Mouse (Mus musculus) C2C12 (cell line): ENCODE results near the gene Kctd7. TPM values are rescaled to one million over a fixed set of nuclear protein-coding genes. Genes with fewer than 3 reads are reported as not detected.

Experiments used
- H3K27me3 ChIP-seq: one replicate; pipeline ENCODE4 v1.6.1; 2011; ENCODE audit not compliant: control insufficient read depth, insufficient read depth, insufficient read length
- H3K36me3 ChIP-seq: one replicate; pipeline ENCODE4 v1.6.1; 2011; ENCODE audit not compliant: control insufficient read depth, insufficient read depth
- H3K4me3 ChIP-seq: one replicate; pipeline ENCODE4 v1.5.1; 2011; ENCODE audit warnings: mild to moderate bottlenecking, control low read depth; ENCODE audit not compliant: poor library complexity, insufficient read depth, severe bottlenecking
- H3K79me2 ChIP-seq: one replicate; pipeline ENCODE4 v1.6.1; 2011; ENCODE audit not compliant: control insufficient read depth, insufficient read depth
- H3K79me3 ChIP-seq: one replicate; pipeline ENCODE4 v1.6.1; 2011; ENCODE audit warnings: low read depth, control low read depth
- H3ac ChIP-seq: one replicate; pipeline ENCODE3; 2011; ENCODE audit warnings: low read depth; ENCODE audit not compliant: control insufficient read depth, insufficient read length
- CEBPB ChIP-seq: IDR thresholded peaks from one replicate; pipeline ENCODE4 v1.6.1; 2011; ENCODE audit warnings: low read depth, mild to moderate bottlenecking, control low read depth, moderate library complexity
- CTCF ChIP-seq: IDR thresholded peaks from one replicate; pipeline ENCODE4 v1.5.1; 2011; ENCODE audit not compliant: control insufficient read depth, insufficient read depth, insufficient read length
- FOSL1 ChIP-seq: IDR thresholded peaks from one replicate; pipeline ENCODE4 v1.8.0; 2011; ENCODE audit warnings: mild to moderate bottlenecking, low read length; ENCODE audit not compliant: poor library complexity, insufficient read depth, severe bottlenecking
- MAX ChIP-seq: IDR thresholded peaks from one replicate; pipeline ENCODE4 v1.6.1; 2011; ENCODE audit warnings: mild to moderate bottlenecking, control low read depth
- MYOD1 ChIP-seq: IDR thresholded peaks from one replicate; pipeline ENCODE4 v1.6.1; 2011; ENCODE audit warnings: low read depth; ENCODE audit not compliant: control insufficient read depth, insufficient read length
- MYOG ChIP-seq: IDR thresholded peaks from one replicate; pipeline ENCODE4 v1.6.1; 2011; ENCODE audit not compliant: control insufficient read depth, insufficient read length; ENCODE audit errors: extremely low read depth
- USF1 ChIP-seq: IDR thresholded peaks from one replicate; pipeline ENCODE4 v1.6.1; 2011; ENCODE audit warnings: low read depth, mild to moderate bottlenecking, control low read depth, moderate library complexity
- polyA plus RNA-seq: library from polyadenylated mRNA; unstranded; fragments of >200 nt; fragmentation: generic; extraction: Trizol; gene quantifications from one replicate; pipeline ENCODE4 v1.2.1, GENCODE M21; 2012; ENCODE audit warnings: missing spikeins

Gene Kctd7
- polyA plus RNA-seq, 1 experiment, result 2.4 TPM

DNA sequence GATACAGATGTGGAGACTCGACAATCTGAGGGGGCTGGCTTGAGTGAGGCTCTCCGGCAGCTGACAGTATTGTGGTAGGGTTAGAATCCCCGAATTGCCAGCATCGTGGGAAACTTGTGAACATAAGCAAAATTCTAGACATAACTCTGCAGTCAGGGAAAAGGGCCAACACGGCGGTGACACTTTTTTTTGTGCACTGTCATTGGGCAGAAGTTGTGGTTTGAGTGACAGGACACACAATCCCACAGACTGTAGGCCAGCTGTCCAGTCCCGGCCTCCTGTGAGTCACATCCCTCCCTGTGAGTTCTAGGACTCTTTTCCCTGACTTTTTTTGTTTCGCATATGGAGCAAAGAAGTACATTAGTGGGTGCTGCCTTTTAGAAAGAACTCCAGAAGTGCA is 1.3 kb downstream of the Kctd7 start:
- no peak overlapping the region for H3ac ChIP-seq
- no peaks in the 10 kb centered on the region for H3K36me3 ChIP-seq
- H3K79me2 ChIP-seq, result no peaks in the 10 kb centered on the region
- TF ChIP-seq MYOD1 (peak; percentile 84), MAX (no peak), MYOG (no peak), FOSL1 (no peak), USF1 (no peak), CEBPB (no peak), CTCF (no peak)
- H3K79me3 ChIP-seq, result no peaks in the 10 kb centered on the region
- H3K4me3 ChIP-seq, result no peak overlapping the region
- H3K27me3 ChIP-seq, result no peaks in the 10 kb centered on the region

GRCm38 (mm10) chr5:130149726-130150310 is 5.2 kb downstream of the Kctd7 start:
- no peaks in the 10 kb centered on the region for H3K79me2 ChIP-seq
- H3K4me3 ChIP-seq, result no peak overlapping the region
- H3ac ChIP-seq, result no peak overlapping the region
- H3K27me3 ChIP-seq, result no peaks in the 10 kb centered on the region
- H3K36me3 ChIP-seq, result no peaks in the 10 kb centered on the region
- no peaks in the 10 kb centered on the region for H3K79me3 ChIP-seq
- no peak for TF ChIP-seq CTCF
- no peak for TF ChIP-seq MYOD1
- no peak for TF ChIP-seq FOSL1
- TF ChIP-seq CEBPB, result no peak
- TF ChIP-seq USF1, result no peak
- TF ChIP-seq MAX, result no peak
- TF ChIP-seq MYOG, result no peak

DNA sequence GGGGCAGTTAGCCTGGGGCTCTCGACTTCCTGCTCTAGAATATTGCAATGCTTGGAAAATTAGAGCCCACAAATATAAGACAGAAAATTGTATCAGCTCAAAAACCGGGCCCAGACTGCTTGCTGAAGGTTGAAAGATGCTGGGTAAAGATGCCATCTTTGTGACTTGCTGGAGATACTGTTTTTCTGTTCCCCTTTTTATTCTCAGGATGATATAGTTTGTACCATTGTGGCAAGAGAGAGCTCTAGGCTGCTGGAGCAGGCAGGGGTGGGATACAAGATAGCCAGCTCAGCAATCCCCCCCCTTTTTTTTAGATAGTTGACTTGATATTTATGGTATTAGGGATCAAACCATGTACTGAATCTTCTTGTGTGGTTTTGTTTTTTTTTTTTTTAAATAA is 9.6 kb downstream of the Kctd7 start:
- H3K4me3 ChIP-seq, result no peak overlapping the region
- H3K36me3 ChIP-seq, result no peaks in the 10 kb centered on the region
- no peak overlapping the region for H3ac ChIP-seq
- H3K79me3 ChIP-seq, result no peaks in the 10 kb centered on the region
- no peaks in the 10 kb centered on the region for H3K79me2 ChIP-seq
- no peaks in the 10 kb centered on the region for H3K27me3 ChIP-seq
- TF ChIP-seq USF1 (no peak), MAX (no peak), CTCF (no peak), FOSL1 (no peak)

DNA sequence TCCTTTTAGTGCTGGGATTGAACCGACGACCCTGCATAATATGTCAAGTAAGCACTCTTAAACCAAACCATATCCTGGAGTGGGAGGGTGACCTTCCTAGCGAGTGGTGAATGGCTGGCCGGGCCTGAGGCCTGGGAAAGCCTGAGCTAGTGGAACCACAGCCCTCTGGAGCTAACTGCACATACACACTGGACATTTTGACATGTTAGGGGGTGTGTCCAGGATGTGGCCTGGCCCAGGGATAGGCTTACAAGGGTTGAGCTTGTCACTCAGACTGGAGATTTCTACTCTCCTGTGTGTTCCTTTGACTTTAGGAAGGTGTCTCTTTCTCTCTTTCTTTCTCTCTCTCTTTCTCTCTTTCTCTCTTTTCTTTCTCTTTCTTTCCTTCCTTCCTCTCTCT is 13.9 kb downstream of the Kctd7 start:
- TF ChIP-seq CEBPB, result no peak
- TF ChIP-seq MYOG, result no peak
- no peak for TF ChIP-seq MAX
- TF ChIP-seq USF1, result no peak
- no peak for TF ChIP-seq MYOD1
- no peak for TF ChIP-seq CTCF
- no peak for TF ChIP-seq FOSL1
- H3ac ChIP-seq, result no peak overlapping the region
- no peaks in the 10 kb centered on the region for H3K79me3 ChIP-seq
- H3K79me2 ChIP-seq, result no peaks in the 10 kb centered on the region
- no peak overlapping the region for H3K4me3 ChIP-seq
- H3K27me3 ChIP-seq, result no peaks in the 10 kb centered on the region
- no peaks in the 10 kb centered on the region for H3K36me3 ChIP-seq

GRCm38 (mm10) chr5:130159761-130160201 is 15.1 kb downstream of the Kctd7 start:
- Histone ChIP-seq H3K79me2 (no peaks in the 10 kb centered on the region), H3ac (no peak overlapping the region), H3K27me3 (no peaks in the 10 kb centered on the region), H3K79me3 (no peaks in the 10 kb centered on the region), H3K4me3 (no peak overlapping the region), H3K36me3 (no peaks in the 10 kb centered on the region)
- no peak for TF ChIP-seq MYOG
- no peak for TF ChIP-seq CTCF
- TF ChIP-seq MAX, result no peak
- TF ChIP-seq FOSL1, result no peak
- TF ChIP-seq CEBPB, result no peak
- TF ChIP-seq MYOD1, result no peak
- no peak for TF ChIP-seq USF1

DNA sequence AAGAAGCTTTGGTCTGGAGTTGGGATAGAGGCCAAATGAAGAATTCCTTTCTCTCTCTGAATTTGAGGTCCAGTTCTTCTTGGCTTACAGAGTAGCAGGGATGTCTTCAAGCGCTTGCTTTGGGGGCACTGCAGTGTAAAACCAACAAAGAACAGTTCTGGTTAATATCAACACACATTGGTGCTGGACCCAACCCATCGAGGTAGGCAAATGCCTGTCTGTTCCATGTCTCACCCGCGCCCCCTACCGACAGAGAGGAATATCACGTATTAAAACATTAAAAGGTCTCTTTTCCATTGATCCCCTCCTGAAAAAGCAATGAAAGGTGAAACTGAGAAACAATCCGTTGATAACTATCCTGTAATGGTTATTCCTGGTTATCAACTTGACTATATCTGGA is 19.0 kb downstream of the Kctd7 start:
- no peak overlapping the region for H3ac ChIP-seq
- H3K36me3 ChIP-seq, result no peaks in the 10 kb centered on the region
- H3K79me2 ChIP-seq, result no peaks in the 10 kb centered on the region
- no peak for TF ChIP-seq USF1
- no peak for TF ChIP-seq MAX
- no peak for TF ChIP-seq FOSL1
- TF ChIP-seq MYOD1, result no peak
- no peak for TF ChIP-seq MYOG
- TF ChIP-seq CTCF, result peak; percentile 25
- TF ChIP-seq CEBPB, result no peak
- no peaks in the 10 kb centered on the region for H3K27me3 ChIP-seq
- no peaks in the 10 kb centered on the region for H3K79me3 ChIP-seq
- H3K4me3 ChIP-seq, result no peak overlapping the region
